ENCODE assay signal across 20 mouse cellular contexts in the genomic region with DNA sequence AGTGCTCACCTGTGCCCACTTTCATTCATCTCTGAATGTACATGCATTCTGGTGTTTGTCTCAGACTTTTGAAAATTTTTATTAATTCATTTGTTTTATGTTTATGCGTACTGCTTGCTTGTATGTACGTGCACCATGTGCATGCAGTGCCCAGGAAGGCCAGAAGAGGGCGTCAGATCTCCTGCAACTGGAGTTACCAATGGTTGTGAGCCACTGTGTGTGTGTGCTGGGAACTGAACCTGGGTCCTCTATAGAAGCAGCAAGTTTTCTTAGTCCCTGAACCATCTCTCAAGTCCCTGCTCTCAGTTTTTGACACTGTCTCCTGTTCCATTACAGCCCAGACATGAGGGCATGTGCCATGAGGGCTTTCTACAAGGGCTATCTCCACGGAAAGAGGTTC.
DNase-seq lines count a peak whose midpoint lies in the region; ATAC-seq and TF ChIP-seq lines count a peak whose summit lies in the region.
"Had no signal": no experiment of that assay in that cellular context is flagged by ENCODE, and none has a peak within 500 bp of the region (broad histone marks: within the 10 kb centered on the region; RNA-seq: fewer than 3 reads in every experiment).

No protein-coding gene starts in this region.

- intact Hi-C loops in gastrocnemius, adult 2 months (cut with DNase I) = no loop called here

- peak; percentile 21; the same call in 1 of the 2 replicates for TF ChIP-seq CTCF in gastrocnemius, adult 2 months (IDR thresholded peaks at IDR 0.05)
- TF ChIP-seq CTCF in liver, embryonic 14.5 days (IDR thresholded peaks at IDR 0.05; ENCODE audit: low read depth) = peak; percentile 45; the same call in 1 of the 2 replicates

- no peak overlapping the region for H3K4me2 ChIP-seq in liver, embryonic 14.5 days (ENCODE audit: low read depth)
- no peak overlapping the region for H3K4me2 ChIP-seq in liver, embryonic 11.5 days
- H3K4me2 ChIP-seq in midbrain, embryonic 11.5 days = no peak overlapping the region
- no peak overlapping the region for H3K4me2 ChIP-seq in midbrain, embryonic 14.5 days (ENCODE audit: low read length)
- H3K4me2 ChIP-seq: embryonic facial prominence, embryonic 13.5 days; midbrain, embryonic 15.5 days; neural tube, embryonic 15.5 days had no signal

- no peaks in the 10 kb centered on the region for H3K9me3 ChIP-seq in liver, embryonic 14.5 days (ENCODE audit: control insufficient read depth, low read length)
- H3K9me3 ChIP-seq in liver, embryonic 11.5 days (ENCODE audit: control insufficient read depth, low read length) = no peaks in the 10 kb centered on the region
- H3K9me3 ChIP-seq in midbrain, embryonic 11.5 days (ENCODE audit: control insufficient read depth, low read length) = peaks cover 4% of the 10 kb centered on the region; the same call in 1 of the 2 replicates
- 0 out of 2 replicates have a peak, but pooled peaks cover 3% of the 10 kb centered on the region for H3K9me3 ChIP-seq in midbrain, embryonic 14.5 days (ENCODE audit: control insufficient read depth, low read length)
- H3K9me3 ChIP-seq: embryonic facial prominence, embryonic 13.5 days; midbrain, embryonic 15.5 days; neural tube, embryonic 15.5 days had no signal

- DNase-seq in gastrocnemius, adult 2 months = no peak
- DNase-seq in gastrocnemius, adult 8-10 months (ENCODE audit: low spot score in 2 of 2) = no peak
- DNase-seq in liver, embryonic 14.5 days (ENCODE audit: low read depth in 3 of 3, low spot score in 3 of 3) = no peak
- DNase-seq in liver, embryonic 11.5 days (ENCODE audit: low spot score) = no peak
- peak; percentile 56 for DNase-seq in midbrain, embryonic 11.5 days (ENCODE audit: low spot score, missing footprints)
- no peak for DNase-seq in midbrain, embryonic 14.5 days
- no peak for DNase-seq in adrenal gland, postnatal 14 days
- DNase-seq: adrenal gland, adult 2 months; cerebellum, postnatal 14 days; forebrain, postnatal 0 days; heart, postnatal 36 days; kidney, adult 11 months; spleen, adult 18-20 months had no signal

- no peak for ATAC-seq in liver, embryonic 14.5 days (ENCODE audit: insufficient read depth)
- no peak for ATAC-seq in liver, embryonic 11.5 days (replicated peaks; ENCODE audit: low FRiP score)
- no peak for ATAC-seq in midbrain, embryonic 11.5 days (ENCODE audit: low FRiP score)
- ATAC-seq in midbrain, embryonic 14.5 days (ENCODE audit: low FRiP score, low TSS enrichment) = no peak
- ATAC-seq: CD4-positive, CD25-positive, alpha-beta regulatory T cell, adult 4 months; forebrain, postnatal 0 days; hindbrain, embryonic 16.5 days; midbrain, embryonic 15.5 days had no signal

- H3K27me3 ChIP-seq in liver, embryonic 14.5 days (ENCODE audit: control insufficient read depth, insufficient read depth, low read length) = no peaks in the 10 kb centered on the region
- H3K27me3 ChIP-seq in liver, embryonic 11.5 days (replicated peaks; ENCODE audit: control insufficient read depth, insufficient read depth, low read length) = peaks cover 5% of the 10 kb centered on the region; the same call in 1 of the 2 replicates
- no peaks in the 10 kb centered on the region for H3K27me3 ChIP-seq in midbrain, embryonic 11.5 days (ENCODE audit: control insufficient read depth, insufficient read depth, low read length)
- no peaks in the 10 kb centered on the region for H3K27me3 ChIP-seq in midbrain, embryonic 14.5 days (ENCODE audit: control insufficient read depth, insufficient read depth, low read length)
- H3K27me3 ChIP-seq: embryonic facial prominence, embryonic 13.5 days; midbrain, embryonic 15.5 days had no signal

- 60% methylated on average over 4 of the region's 4 CpGs for WGBS in liver, embryonic 14.5 days (ENCODE audit: insufficient replicate concordance)
- WGBS in liver, embryonic 11.5 days = 89% methylated on average over 4 of the region's 4 CpGs
- 84% methylated on average over 4 of the region's 4 CpGs for WGBS in midbrain, embryonic 11.5 days
- WGBS in midbrain, embryonic 14.5 days = 95% methylated on average over 4 of the region's 4 CpGs
- WGBS in macrophage (ENCODE audit: missing documents) = 97% methylated on average over 4 of the region's 4 CpGs

- no peaks in the 10 kb centered on the region for H3K79me2 ChIP-seq in macrophage (ENCODE audit: inconsistent target)

- H3K4me1 ChIP-seq in liver, embryonic 14.5 days (replicated peaks; ENCODE audit: control insufficient read depth in 2 of 2, insufficient read depth in 2 of 2, low read length in 1 of 2) = 0 out of 4 replicates have a peak, but pooled peaks cover 0 to 2% of the 10 kb centered on the region in 2 experiments
- H3K4me1 ChIP-seq in liver, embryonic 11.5 days (replicated peaks; ENCODE audit: control insufficient read depth, insufficient read depth, low read length) = no peaks in the 10 kb centered on the region
- peaks cover 18% of the 10 kb centered on the region for H3K4me1 ChIP-seq in midbrain, embryonic 11.5 days (ENCODE audit: control insufficient read depth, insufficient read depth, low read length)
- peaks cover 24% of the 10 kb centered on the region for H3K4me1 ChIP-seq in midbrain, embryonic 14.5 days (ENCODE audit: control insufficient read depth, insufficient read depth, low read length)

- TF ChIP-seq EP300 in liver, embryonic 14.5 days (IDR thresholded peaks at IDR 0.05; ENCODE audit: low read depth) = no peak

- H3K9ac ChIP-seq in liver, embryonic 14.5 days (replicated peaks) = no peak overlapping the region
- H3K9ac ChIP-seq in liver, embryonic 11.5 days (ENCODE audit: low read depth, low read length) = no peak overlapping the region
- H3K9ac ChIP-seq in midbrain, embryonic 11.5 days (ENCODE audit: low read length) = no peak overlapping the region
- no peak overlapping the region for H3K9ac ChIP-seq in midbrain, embryonic 14.5 days (replicated peaks; ENCODE audit: low read length)
- H3K9ac ChIP-seq: embryonic facial prominence, embryonic 13.5 days; forebrain, postnatal 0 days; midbrain, embryonic 15.5 days; neural tube, embryonic 15.5 days had no signal

- H3K4me3 ChIP-seq in gastrocnemius, adult 2 months = no peak overlapping the region
- no peak overlapping the region for H3K4me3 ChIP-seq in liver, embryonic 14.5 days (ENCODE audit: insufficient read depth in 1 of 2, low read depth in 2 of 2, low read length in 2 of 2)
- no peak overlapping the region for H3K4me3 ChIP-seq in liver, embryonic 11.5 days (ENCODE audit: low read depth, low read length)
- H3K4me3 ChIP-seq in midbrain, embryonic 11.5 days (ENCODE audit: low read depth, low read length) = no peak overlapping the region
- H3K4me3 ChIP-seq in midbrain, embryonic 14.5 days (replicated peaks; ENCODE audit: low read depth, low read length) = no peak overlapping the region
- H3K4me3 ChIP-seq in macrophage (ENCODE audit: inconsistent target) = no peak overlapping the region
- H3K4me3 ChIP-seq: embryonic facial prominence, embryonic 13.5 days; midbrain, embryonic 15.5 days; neural tube, embryonic 15.5 days had no signal

- no peak overlapping the region for H3K27ac ChIP-seq in gastrocnemius, adult 2 months
- no peak overlapping the region for H3K27ac ChIP-seq in liver, embryonic 14.5 days
- no peak overlapping the region for H3K27ac ChIP-seq in liver, embryonic 11.5 days (ENCODE audit: low read depth, low read length)
- no peak overlapping the region for H3K27ac ChIP-seq in midbrain, embryonic 11.5 days (ENCODE audit: low read depth, low read length)
- H3K27ac ChIP-seq in midbrain, embryonic 14.5 days (replicated peaks; ENCODE audit: low read depth, low read length) = no peak overlapping the region
- H3K27ac ChIP-seq in macrophage = peak overlapping the region; percentile 99; the same call in 1 of the 2 replicates
- H3K27ac ChIP-seq: embryonic facial prominence, embryonic 13.5 days; kidney, postnatal 0 days; midbrain, embryonic 15.5 days; neural tube, embryonic 15.5 days had no signal

- H3K36me3 ChIP-seq in liver, embryonic 14.5 days (replicated peaks; ENCODE audit: control insufficient read depth, insufficient read depth, low read depth) = no peaks in the 10 kb centered on the region
- H3K36me3 ChIP-seq in liver, embryonic 11.5 days (ENCODE audit: control insufficient read depth, insufficient read depth, low read length) = no peaks in the 10 kb centered on the region
- H3K36me3 ChIP-seq in midbrain, embryonic 11.5 days (ENCODE audit: control insufficient read depth, insufficient read depth, low read length) = no peaks in the 10 kb centered on the region
- no peaks in the 10 kb centered on the region for H3K36me3 ChIP-seq in midbrain, embryonic 14.5 days (ENCODE audit: control insufficient read depth, insufficient read depth, low read length)
- no peaks in the 10 kb centered on the region for H3K36me3 ChIP-seq in macrophage (ENCODE audit: inconsistent target)
- H3K36me3 ChIP-seq: embryonic facial prominence, embryonic 13.5 days; midbrain, embryonic 15.5 days; neural tube, embryonic 15.5 days had no signal
